Mouse (Mus musculus): ENCODE results near the gene F7.

DNA sequence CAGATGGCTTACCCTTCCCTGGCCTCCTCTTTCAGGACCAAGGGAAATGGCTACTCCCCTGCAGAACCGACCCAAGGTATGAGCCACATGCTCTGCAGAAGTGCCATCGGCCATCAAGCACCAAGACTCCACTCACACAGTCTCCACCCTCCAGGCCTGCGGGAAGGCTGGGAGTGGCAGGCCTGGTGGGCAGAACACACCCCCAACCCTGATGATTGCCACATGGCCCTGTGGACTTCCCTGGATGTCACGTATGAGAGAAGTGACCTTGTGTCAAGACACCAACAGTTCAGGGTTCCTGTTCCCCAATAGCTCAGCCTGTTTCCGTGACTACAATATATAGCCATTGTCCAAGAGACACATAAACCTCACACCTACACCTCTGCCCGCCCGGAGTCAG, 11.2 kb downstream of the F7 start, which contains the start of gene F10:
- TF ChIP-seq POLR2A (IDR thresholded peaks at IDR 0.05; ENCODE audit: low read depth, low read length): no peak
- no peak for TF ChIP-seq CTCF (IDR thresholded peaks at IDR 0.05; ENCODE audit: extremely low read depth, insufficient read length, insufficient replicate concordance, low read depth, low read length)

Data from small intestine, adult 2 months (tissue).